Mouse (Mus musculus): Measurements from ENCODE around the gene Tmem150c.

Gene Tmem150c

DNA sequence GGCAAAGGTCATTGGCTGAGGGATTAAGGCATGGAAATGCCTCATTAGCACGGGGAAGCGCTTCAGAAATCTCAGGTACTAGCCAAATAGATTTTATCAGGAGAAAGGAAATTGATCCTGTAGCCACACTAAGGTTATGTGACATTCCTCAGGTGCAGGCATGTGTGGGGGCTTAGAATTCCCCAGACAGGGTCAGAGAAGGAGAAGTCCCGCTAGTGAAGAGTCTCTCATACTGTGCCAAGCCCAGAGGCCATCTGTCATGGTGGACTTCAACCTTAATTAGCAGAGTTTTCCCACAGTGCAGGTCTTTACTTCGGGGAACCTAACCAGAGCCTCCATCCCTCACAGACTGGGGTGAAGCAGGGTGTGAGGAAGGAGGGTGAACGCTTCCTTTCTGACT lies 62.7 kb downstream of the Tmem150c start:
- DNase-seq (ENCODE audit: low read depth, low spot score), result no peak

GRCm38 (mm10) chr5:100091602-100092001 lies 68.0 kb downstream of the Tmem150c start:
- DNase-seq (ENCODE audit: low read depth, low spot score), result no peak

DNA sequence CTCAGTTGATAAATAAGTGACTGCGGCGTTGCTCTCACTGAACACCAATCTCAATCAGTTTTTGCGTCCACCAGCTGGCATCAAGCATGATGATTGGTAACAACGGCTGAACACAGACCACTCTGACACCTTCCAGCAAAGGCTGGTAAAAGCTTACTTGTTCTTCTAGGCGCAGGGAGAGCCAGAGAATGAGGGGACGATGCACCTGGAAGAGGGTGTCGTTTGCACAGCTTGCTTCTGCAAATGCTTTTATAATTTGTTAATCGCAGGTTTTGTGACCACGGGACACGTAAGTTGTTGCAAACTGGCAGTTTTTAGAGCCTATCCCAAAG lies 68.4 kb downstream of the Tmem150c start:
- DNase-seq (ENCODE audit: low read depth, low spot score), result no peak

DNA sequence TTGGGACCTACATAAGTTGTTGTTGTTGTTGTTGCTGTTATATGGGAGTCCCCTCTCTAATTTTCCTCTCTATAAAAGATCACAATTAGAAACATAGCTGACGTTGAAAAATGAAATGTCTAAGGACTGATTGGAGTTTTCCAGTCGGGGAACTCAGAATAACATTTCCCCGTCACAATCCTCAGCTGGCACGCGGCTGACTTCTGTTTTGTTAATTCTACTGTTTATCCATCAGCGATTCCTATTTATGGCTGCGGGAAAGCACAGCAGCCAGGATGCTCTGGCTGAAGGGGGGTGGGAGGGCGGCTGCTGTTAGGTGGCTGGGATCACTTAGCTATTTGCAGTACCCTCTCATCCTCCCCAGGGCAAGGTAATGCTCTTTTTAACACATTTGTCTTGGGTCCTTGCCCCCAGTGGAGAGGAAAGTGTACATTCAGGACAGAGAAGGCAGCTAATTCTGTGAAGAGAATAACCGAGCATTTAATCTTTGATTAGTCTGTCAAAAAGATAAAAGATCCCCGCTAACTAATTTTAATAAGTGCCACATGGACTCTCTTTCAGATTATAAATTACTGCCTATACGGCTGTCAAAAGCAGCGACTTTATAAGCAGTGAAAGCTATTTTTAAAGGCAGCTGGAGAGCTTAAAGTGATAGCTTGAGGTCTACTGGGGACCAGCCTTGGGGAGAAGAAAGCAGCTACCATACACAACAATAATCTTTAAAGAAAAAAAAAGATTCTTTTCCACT lies 68.9 kb downstream of the Tmem150c start:
- no peak for DNase-seq (ENCODE audit: low read depth, low spot score)

DNA sequence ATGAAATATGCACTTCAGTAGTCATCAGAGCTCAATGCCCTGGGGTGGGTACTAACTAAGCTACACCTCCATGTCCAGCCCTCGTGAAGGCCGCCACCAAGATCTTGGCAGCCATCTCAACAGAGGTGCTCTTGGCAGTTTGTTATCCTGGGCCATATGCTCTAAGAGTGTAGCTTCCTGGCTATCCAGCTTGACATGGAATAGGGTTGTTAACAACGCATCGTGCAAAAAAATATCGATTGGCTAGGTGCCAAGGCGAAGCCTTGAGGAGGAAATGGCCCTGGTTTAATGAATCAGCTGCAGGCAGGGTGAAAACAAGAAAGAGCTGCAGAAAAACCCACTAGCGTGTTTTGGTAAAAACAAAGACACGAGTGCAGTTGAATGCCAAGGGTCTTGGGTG lies 74.5 kb downstream of the Tmem150c start:
- no peak for DNase-seq (ENCODE audit: low read depth, low spot score)

- no peak for DNase-seq (ENCODE audit: low read depth, low spot score)
Observed at GRCm38 (mm10) chr5:100083953-100084562, 75.5 kb downstream of the Tmem150c start.

DNA sequence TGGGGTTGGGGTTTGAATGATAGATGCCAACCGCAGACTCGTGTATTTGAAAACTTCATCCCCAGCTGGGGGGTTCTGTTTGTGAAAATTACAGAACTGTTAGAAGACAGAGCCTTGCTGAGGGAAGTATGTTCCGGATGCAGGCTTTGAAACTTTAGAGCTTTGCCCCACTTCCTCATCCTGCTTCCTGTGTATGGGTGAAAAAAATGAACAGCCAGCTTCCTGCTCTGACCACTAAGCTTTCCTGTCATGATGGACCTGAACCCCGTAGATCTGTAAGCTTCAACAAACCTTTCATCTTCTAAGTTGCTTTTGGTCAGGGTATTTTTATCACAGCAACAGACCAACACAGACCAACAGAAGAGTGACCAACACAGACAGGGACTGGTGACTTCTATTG lies 77.6 kb downstream of the Tmem150c start:
- DNase-seq (ENCODE audit: low read depth, low spot score), result no peak

DNA sequence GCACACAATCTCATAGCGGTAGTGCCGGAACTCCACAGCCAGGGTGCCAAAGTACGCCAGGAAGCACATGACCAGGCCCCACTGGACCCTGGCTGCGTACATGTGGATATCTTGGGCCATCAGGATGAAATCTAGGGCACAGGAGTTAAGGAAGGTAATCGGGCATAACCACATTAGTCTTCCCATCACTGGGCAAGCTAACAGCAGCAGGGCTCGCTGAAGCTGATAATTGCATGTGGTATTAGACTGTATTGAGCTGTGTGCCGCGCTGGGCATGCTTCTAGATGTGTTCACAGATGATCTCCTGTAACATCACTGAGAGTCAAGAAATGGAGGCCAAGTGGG lies 79.7 kb downstream of the Tmem150c start:
- DNase-seq (ENCODE audit: low read depth, low spot score), result no peak

DNA sequence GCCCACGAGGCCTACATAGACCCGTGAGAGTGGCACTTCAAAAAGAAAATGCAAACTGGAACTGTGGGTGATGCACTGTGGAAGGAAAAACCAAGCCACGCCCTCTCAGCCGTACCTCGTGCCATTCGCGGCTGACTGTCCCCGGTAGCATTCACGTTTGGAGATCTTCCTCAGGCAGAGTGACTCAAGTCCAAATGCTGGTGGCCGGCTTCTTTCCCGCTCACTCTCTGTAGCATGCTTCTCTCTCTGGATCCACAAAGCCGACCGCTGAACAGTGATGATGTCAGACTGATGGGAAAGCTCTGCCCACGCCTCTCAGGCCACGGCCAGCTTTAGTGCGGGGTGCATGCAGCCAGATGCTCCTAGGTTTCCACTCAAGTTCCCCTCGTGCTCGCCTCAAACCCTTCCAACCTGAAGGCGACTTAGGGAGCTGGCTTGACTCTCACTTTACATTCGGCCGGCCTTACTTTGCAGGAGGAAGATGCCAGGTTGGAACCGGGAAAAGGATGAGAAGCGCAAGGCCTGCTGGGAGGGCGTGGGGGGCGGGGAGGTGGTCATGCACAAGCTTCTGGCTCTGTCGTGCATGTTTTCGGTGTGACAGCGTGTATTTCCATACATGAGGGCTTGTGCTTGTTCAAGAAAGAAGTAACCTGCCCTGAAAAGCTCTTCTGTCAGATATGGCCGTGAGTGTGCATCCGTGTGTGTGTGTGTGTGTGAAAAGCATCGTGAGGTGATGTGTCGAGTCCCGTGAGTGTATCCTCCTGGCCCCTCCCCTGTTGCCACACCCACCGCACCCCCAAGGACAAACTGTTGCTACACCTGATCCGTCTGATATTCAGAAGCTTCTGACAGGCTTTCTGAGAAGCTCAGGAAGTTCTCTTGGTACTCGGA lies 80.3 kb downstream of the Tmem150c start:
- DNase-seq (ENCODE audit: low read depth, low spot score), result no peak

DNA sequence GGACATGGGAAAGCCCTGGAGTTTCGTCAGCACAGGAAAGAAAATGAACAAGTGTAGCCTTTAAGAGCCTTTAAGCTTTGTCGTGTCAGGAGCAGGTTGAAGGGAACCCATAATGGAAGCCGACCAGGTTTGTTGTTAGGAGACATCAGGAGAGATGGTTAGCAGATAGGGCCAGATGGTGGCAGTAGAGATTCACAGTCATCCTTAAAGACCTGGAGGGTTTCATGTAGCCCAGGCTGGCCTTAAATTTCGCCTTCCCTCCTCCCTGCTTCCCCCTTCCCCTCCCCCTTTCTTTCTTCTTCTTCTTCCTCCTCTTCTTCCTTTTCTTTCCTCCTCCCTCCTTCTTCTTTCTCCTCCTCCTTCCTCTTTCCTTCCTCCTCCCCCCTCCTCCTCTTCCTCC lies 85.0 kb downstream of the Tmem150c start:
- no peak for DNase-seq (ENCODE audit: low read depth, low spot score)

DNA sequence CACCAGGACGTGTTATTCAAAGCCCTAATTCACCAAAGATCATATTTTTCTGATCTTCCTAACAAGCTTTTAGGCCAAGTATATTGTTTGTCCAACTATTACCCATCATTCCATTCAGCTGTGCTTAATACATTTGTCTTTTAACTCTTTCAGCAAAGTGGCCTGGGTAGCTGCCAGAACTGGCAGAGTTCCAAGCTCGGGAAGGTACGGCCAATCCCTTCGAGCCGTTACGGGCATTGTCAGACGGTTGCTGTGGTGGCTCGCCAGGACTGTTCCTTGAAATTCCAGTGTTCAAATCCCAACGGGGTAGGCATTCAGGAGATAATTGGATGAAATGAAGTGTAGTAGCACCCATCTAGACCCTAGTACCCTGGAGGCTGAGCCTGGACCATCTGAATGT lies 87.1 kb downstream of the Tmem150c start:
- DNase-seq (ENCODE audit: low read depth, low spot score), result no peak

DNA sequence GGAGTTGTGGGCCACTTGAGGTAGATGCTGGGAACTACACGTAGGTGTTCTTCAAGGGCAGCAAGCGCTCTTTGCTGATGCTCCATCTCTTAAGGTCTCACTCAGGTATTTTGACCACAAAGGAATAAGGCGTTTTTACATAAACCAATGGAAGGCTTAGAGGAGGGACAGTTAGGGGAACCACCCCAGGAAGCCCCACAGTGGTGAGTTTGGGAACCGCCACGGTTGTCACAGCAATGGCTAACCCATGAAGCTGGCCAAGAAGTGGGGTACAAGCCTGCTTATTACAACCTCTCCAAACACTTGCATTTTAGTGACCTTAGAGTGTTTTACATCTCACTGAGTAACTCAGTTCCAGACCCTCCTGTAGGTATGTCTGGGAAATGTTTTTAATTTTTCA lies 88.1 kb downstream of the Tmem150c start:
- DNase-seq (ENCODE audit: low read depth, low spot score), result no peak

- DNase-seq (ENCODE audit: low read depth, low spot score), result peak; percentile 76
Observed at GRCm38 (mm10) chr5:100070255-100070654, 89.4 kb downstream of the Tmem150c start.

- no peak for DNase-seq (ENCODE audit: low read depth, low spot score)
Observed at GRCm38 (mm10) chr5:100069526-100069925, 90.1 kb downstream of the Tmem150c start.

DNA sequence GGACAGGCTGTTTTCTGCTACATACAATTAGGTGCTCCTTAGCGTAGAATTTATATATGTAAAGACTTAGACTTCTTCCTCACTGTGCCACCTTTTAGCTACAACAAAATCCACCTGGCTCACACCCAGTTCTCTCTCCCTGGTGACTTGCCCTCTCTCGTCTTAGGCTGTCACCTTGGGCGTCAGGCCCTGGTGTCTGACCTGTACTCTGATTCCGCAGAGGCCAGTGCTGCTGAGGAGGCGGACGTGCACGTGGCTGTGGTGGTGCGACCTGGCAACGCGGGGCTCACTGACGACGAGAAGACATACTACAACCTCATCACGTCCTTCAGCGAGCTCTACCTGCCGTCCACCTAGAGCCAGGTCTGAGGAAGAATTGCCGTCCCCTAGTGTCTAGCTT lies 92.0 kb downstream of the Tmem150c start:
- no peak for DNase-seq (ENCODE audit: low read depth, low spot score)

DNA sequence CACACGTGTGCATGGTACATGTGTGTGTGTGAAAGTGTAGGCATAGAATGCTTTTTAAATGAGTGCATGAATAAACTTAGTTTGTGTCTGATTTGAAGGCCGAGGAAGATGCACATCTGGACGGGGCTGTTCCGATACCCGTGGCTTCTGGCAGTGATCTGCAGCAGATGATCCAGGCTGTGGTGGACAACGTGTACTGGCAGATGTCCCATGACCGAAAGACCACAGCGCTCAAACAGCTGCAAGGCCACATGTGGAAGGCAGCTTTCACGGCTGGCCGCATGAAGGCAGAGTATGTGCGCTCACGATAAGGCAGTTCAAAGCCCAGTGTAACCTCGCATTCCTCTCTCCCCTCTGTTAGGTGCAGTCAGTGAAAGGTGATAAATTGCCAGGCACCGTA lies 98.7 kb downstream of the Tmem150c start:
- no peak for DNase-seq (ENCODE audit: low read depth, low spot score)

DNA sequence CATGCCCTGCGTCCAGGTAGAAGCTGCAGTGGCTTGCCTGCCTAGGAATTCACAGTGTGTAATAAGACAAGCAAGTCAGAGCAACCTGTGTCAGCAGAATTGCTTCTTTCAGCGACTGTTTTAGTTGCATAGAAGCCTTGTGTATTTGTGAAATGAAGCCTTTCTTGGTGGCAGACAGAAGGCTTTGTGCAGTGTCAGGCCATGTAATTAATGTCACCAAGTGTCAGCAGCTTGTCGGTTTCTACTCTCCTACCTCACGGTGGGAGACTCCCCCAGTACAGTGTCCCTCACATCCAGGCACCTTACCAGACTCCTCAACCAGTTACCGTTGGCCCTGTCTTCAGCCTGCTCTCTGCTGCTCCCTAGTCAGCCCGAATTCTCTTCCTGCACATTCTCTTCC lies 100.3 kb downstream of the Tmem150c start:
- no peak for DNase-seq (ENCODE audit: low read depth, low spot score)

GRCm38 (mm10) chr5:100058729-100059128 lies 100.9 kb downstream of the Tmem150c start:
- no peak for DNase-seq (ENCODE audit: low read depth, low spot score)

- no peak for DNase-seq (ENCODE audit: low read depth, low spot score)
Observed at GRCm38 (mm10) chr5:100057461-100058209, 102.0 kb downstream of the Tmem150c start.

DNA sequence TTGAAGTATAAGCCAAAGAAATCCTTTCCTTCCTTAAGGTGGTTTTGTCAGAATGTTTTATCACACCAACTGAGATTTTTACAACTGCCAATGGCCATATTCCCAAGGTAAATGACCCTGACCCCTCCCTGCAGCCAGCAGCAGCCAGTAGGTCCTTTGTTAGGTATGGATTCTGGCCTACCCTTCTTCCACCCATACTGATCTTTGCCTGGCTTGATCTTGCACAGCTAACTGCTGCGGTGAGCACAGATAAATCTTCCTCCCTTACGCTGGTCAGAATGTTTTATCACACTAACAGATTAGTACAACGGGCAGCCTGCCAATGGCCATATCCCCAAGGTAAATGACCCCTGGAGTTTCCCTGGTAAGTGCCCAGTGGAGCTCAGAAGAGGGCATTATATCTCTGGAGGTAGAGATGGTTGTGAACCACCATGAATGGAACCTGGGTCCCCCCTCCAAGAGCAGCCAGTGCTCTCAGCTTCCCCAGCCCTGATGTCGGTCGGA lies 103.7 kb downstream of the Tmem150c start:
- DNase-seq (ENCODE audit: low read depth, low spot score), result no peak

DNA sequence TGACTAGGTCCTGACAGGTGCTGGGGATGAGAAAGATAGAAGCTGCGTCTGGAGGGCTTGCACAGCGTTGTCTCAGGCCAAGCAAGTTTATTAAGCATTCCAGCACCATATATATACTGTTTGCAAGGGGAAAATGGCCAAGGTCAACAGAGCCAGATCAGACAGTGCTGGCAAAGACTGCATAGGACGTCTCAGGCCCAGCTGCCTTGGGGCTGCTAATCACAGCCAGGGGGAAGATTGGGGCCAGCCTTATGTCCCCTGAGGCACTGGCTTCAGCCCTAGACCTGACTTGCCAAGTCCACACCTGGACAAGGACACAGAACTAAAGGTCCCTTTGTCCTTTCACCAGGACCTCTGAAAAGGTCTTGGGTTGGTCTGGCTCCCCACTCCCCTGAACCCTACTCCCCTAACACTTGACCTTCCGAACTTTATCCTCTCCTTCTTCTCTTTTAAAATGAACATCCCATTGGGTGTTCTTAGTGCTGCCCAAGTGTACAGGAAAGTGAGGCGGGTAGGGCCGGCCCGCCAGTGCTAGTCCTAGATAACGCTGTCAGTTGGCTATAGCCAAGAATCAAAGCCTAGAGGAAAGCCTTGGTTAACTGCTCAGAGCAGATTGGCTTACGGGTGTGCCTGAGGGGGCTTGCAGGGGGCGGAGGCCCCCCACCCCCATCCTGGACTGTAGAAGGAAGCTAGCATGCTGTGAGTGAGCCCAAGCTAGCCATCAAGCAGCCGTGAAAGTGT lies 104.6 kb downstream of the Tmem150c start:
- DNase-seq (ENCODE audit: low read depth, low spot score), result no peak

Data from retina, postnatal 7 days (tissue).